Mouse (Mus musculus): ENCODE measurements at regions not wholly inside any gene's neighbourhood (a gene's known extent, or its start where the extent isn't known, plus 50 kb on each side); places are given as distances from the start of the nearest gene placed in this dataset.

GRCm38 (mm10) chr1:5317088-5317487 is 509.4 kb downstream of the Gm37988 start:
- no peaks in the 10 kb centered on the region for H3K36me3 ChIP-seq (replicated peaks)
- H3K4me1 ChIP-seq: no peaks in the 10 kb centered on the region
- no peaks in the 10 kb centered on the region for H3K27me3 ChIP-seq (ENCODE audit: poor library complexity, severe bottlenecking)
- DNase-seq (ENCODE audit: extremely low spot score, low spot score): no peak
- no peak overlapping the region for H3K27ac ChIP-seq
- H3K4me3 ChIP-seq: no peak overlapping the region
- 88% methylated on average over 1 of the region's 1 CpGs for WGBS
- no peaks in the 10 kb centered on the region for H3K9me3 ChIP-seq

DNA sequence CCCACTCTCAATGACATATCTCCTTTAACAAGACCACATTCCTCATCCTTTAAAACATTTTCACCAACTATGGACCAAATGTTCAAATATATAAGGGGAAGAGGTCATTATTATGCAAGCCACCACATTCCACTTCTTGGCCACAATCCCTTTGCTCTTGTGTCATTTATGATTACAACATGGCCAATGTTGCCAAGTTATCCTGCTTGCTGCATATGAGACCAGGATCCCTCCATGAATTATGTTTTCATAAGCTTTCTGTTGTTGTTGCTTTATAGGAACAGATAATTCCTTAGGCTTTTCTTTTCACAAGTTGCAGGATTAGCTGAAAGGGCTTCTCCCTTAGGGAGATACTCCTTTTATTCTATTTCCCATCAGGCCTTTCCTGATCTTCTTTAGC is 518.6 kb downstream of the Gm37988 start:
- Histone ChIP-seq H3K4me3 (no peak overlapping the region), H3K4me1 (no peaks in the 10 kb centered on the region), H3K36me3 (replicated peaks) (no peaks in the 10 kb centered on the region), H3K9me3 (peaks cover 2% of the 10 kb centered on the region; the same call in 1 of the 2 replicates), H3K27ac (no peak overlapping the region), H3K27me3 (ENCODE audit: poor library complexity, severe bottlenecking) (no peaks in the 10 kb centered on the region)
- DNase-seq (ENCODE audit: extremely low spot score, low spot score): no peak

All from forebrain, embryonic 10.5 days (tissue).